Mouse (Mus musculus) E14TG2a.4 (cell line): Measurements from ENCODE around the gene Lsm7.
"Not testable (repeated sequence)": the region's sequence is repeated elsewhere in the genome, so short reads cannot be mapped to it uniquely, and the experiment has no call there.

ENCODE experiments used
- H3K27me3 ChIP-seq: 2 replicates; pipeline ENCODE4 v1.6.1; 2014; ENCODE audit warnings: low read length, control low read depth; ENCODE audit not compliant: insufficient read depth
- H3K36me3 ChIP-seq: 2 replicates; pipeline ENCODE4 v1.6.1; 2014; ENCODE audit warnings: low read length, control low read depth; ENCODE audit not compliant: insufficient read depth
- H3K4me1 ChIP-seq: replicated peaks from 2 replicates; pipeline ENCODE4 v1.6.1; 2014; ENCODE audit warnings: low read depth, low read length, control low read depth
- H3K4me3 ChIP-seq: replicated peaks from 2 replicates; pipeline ENCODE4 v1.5.1; 2014; ENCODE audit warnings: mild to moderate bottlenecking, low read length
- H3K9me3 ChIP-seq: 2 replicates; pipeline ENCODE4 v1.6.1; 2014; ENCODE audit warnings: low read length, control low read depth
- CTCF ChIP-seq: conservative IDR thresholded peaks from 2 replicates; pipeline ENCODE4 v1.5.1; 2014; ENCODE audit warnings: low read length
- NANOG ChIP-seq: IDR thresholded peaks from 2 replicates; pipeline ENCODE4 v1.6.1; 2014; ENCODE audit warnings: borderline replicate concordance, low read length, mixed read lengths
- POU5F1 ChIP-seq: IDR thresholded peaks from 2 replicates; pipeline ENCODE4 v1.6.1; 2014; ENCODE audit warnings: low read length, borderline replicate concordance

Gene Lsm7

GRCm38 (mm10) chr10:80824827-80825226 is 30.2 kb downstream of the Lsm7 start:
- Histone ChIP-seq H3K9me3 (no peaks in the 10 kb centered on the region), H3K4me1 (peaks cover 43% of the 10 kb centered on the region), H3K4me3 (no peak overlapping the region), H3K36me3 (peaks cover 25% of the 10 kb centered on the region), H3K27me3 (no peaks in the 10 kb centered on the region)
- no peak for TF ChIP-seq NANOG
- no peak for TF ChIP-seq POU5F1
- no peak for TF ChIP-seq CTCF

GRCm38 (mm10) chr10:80823847-80824643 is 31.0 kb downstream of the Lsm7 start:
- Histone ChIP-seq H3K4me3 (peak overlapping the region; percentile 49; the same call in 1 of the 2 replicates), H3K4me1 (peaks cover 36% of the 10 kb centered on the region), H3K27me3 (no peaks in the 10 kb centered on the region), H3K36me3 (peaks cover 18% of the 10 kb centered on the region), H3K9me3 (no peaks in the 10 kb centered on the region)
- TF ChIP-seq NANOG (no peak), CTCF (no peak), POU5F1 (no peak)

- Histone ChIP-seq H3K27me3 (no peaks in the 10 kb centered on the region), H3K9me3 (no peaks in the 10 kb centered on the region), H3K4me3 (no peak overlapping the region), H3K36me3 (peaks cover 12% of the 10 kb centered on the region), H3K4me1 (peaks cover 35% of the 10 kb centered on the region)
- no peak for TF ChIP-seq POU5F1
- no peak for TF ChIP-seq CTCF
- TF ChIP-seq NANOG, result no peak
These were observed 31.7 kb downstream of the Lsm7 start for GRCm38 (mm10) chr10:80823316-80823715.

- peaks cover 27% of the 10 kb centered on the region for H3K4me1 ChIP-seq
- TF ChIP-seq CTCF (no peak), POU5F1 (no peak), NANOG (no peak)
- no peak overlapping the region for H3K4me3 ChIP-seq
- H3K36me3 ChIP-seq, result peaks cover 4% of the 10 kb centered on the region
- no peaks in the 10 kb centered on the region for H3K27me3 ChIP-seq
- no peaks in the 10 kb centered on the region for H3K9me3 ChIP-seq
These were observed 32.5 kb downstream of the Lsm7 start for GRCm38 (mm10) chr10:80822528-80822927.

- Histone ChIP-seq H3K4me3 (no peak overlapping the region), H3K27me3 (no peaks in the 10 kb centered on the region), H3K4me1 (peaks cover 24% of the 10 kb centered on the region), H3K9me3 (no peaks in the 10 kb centered on the region), H3K36me3 (no peaks in the 10 kb centered on the region)
- peak; percentile 55 for TF ChIP-seq CTCF
- TF ChIP-seq NANOG, result no peak
These were observed 33.0 kb downstream of the Lsm7 start for GRCm38 (mm10) chr10:80821991-80822390.

GRCm38 (mm10) chr10:80819406-80819805 is 35.6 kb downstream of the Lsm7 start:
- Histone ChIP-seq H3K9me3 (no peaks in the 10 kb centered on the region), H3K4me1 (peaks cover 13% of the 10 kb centered on the region), H3K36me3 (no peaks in the 10 kb centered on the region), H3K27me3 (0 out of 2 replicates have a peak, but pooled peaks cover 2% of the 10 kb centered on the region), H3K4me3 (no peak overlapping the region)
- no peak for TF ChIP-seq CTCF
- no peak for TF ChIP-seq NANOG
- TF ChIP-seq POU5F1, result no peak

- Histone ChIP-seq H3K9me3 (no peaks in the 10 kb centered on the region), H3K27me3 (0 out of 2 replicates have a peak, but pooled peaks cover 4% of the 10 kb centered on the region), H3K36me3 (no peaks in the 10 kb centered on the region), H3K4me3 (no peak overlapping the region), H3K4me1 (peaks cover 6% of the 10 kb centered on the region)
- TF ChIP-seq POU5F1, result no peak
- no peak for TF ChIP-seq CTCF
- TF ChIP-seq NANOG, result no peak
These were observed 36.3 kb downstream of the Lsm7 start for GRCm38 (mm10) chr10:80818599-80819281.

- not testable (repeated sequence) for H3K4me3 ChIP-seq, H3K9me3 ChIP-seq, H3K27me3 ChIP-seq, H3K4me1 ChIP-seq, H3K36me3 ChIP-seq
- peak; percentile 25 for TF ChIP-seq CTCF
These were observed 37.1 kb downstream of the Lsm7 start for GRCm38 (mm10) chr10:80817955-80818354.

GRCm38 (mm10) chr10:80817164-80817563 is 37.8 kb downstream of the Lsm7 start:
- H3K36me3 ChIP-seq, result no peaks in the 10 kb centered on the region
- no peaks in the 10 kb centered on the region for H3K9me3 ChIP-seq
- peaks cover 8% of the 10 kb centered on the region for H3K4me1 ChIP-seq
- no peak overlapping the region for H3K4me3 ChIP-seq
- peaks cover 18% of the 10 kb centered on the region for H3K27me3 ChIP-seq
- TF ChIP-seq CTCF (no peak), POU5F1 (no peak), NANOG (no peak)

GRCm38 (mm10) chr10:80816303-80816702 is 38.7 kb downstream of the Lsm7 start:
- not testable (repeated sequence) for H3K36me3 ChIP-seq, H3K4me3 ChIP-seq, H3K4me1 ChIP-seq, H3K9me3 ChIP-seq
- peaks cover 24% of the 10 kb centered on the region for H3K27me3 ChIP-seq
